In the genomic region with DNA sequence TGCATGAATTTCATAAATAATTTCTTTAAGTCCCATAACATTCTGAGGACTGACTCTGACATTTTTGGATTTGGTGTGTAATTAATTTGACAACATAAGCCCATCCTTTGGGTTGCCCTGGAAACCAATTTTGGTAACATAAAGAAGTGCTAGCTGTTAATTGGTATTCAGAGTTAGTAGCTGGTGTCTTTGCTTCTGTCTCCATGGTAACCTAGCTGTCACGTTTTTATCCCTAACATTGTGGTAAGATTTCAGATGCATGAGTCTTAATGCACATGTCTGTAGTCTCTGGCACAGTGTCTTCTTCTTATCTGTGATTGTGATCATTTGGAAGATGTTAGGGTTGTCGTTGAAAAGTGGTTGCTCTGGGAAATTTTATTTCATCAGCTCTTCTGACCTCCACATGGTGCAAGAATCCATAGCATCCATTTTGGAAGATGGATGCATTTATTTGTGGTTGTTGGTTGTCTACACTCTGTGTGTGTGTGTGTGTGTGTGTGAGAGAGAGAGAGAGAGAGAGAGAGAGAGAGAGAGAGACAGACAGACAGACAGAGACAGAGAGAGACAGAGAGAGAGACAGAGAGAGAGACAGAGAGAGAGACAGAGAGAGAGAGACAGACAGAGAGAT, we compare ENCODE assay signal across 14 mouse cellular contexts.
DNase-seq lines count a peak whose midpoint lies in the region; ATAC-seq and TF ChIP-seq lines count a peak whose summit lies in the region.
"Had no signal": no experiment of that assay in that cellular context is flagged by ENCODE, and none has a peak within 500 bp of the region (broad histone marks: within the 10 kb centered on the region; RNA-seq: fewer than 3 reads in every experiment).

No protein-coding gene starts in this region.

- no peak overlapping the region for H3K9ac ChIP-seq in hindbrain, embryonic 13.5 days
- no peak overlapping the region for H3K9ac ChIP-seq in midbrain, embryonic 14.5 days (replicated peaks; ENCODE audit: low read length)
- H3K9ac ChIP-seq: heart, embryonic 15.5 days; intestine, embryonic 15.5 days; limb, embryonic 15.5 days; lung, embryonic 15.5 days had no signal

- no peak for TF ChIP-seq CTCF in cerebellum, adult 2 months (IDR thresholded peaks at IDR 0.05; ENCODE audit: borderline replicate concordance, insufficient read depth, low read depth, low read length)

- intact Hi-C loops in heart, postnatal 10 days (cut with DNase I), result no loop called here

- no peaks in the 10 kb centered on the region for H3K27me3 ChIP-seq in hindbrain, embryonic 13.5 days
- no peaks in the 10 kb centered on the region for H3K27me3 ChIP-seq in midbrain, embryonic 14.5 days (ENCODE audit: control insufficient read depth, insufficient read depth, low read length)
- H3K27me3 ChIP-seq in cerebellum, adult 2 months (ENCODE audit: control insufficient read depth, insufficient read depth, low read length), result no peaks in the 10 kb centered on the region
- H3K27me3 ChIP-seq: heart, embryonic 15.5 days; intestine, embryonic 15.5 days; limb, embryonic 15.5 days; lung, embryonic 15.5 days had no signal

- 21% methylated on average over 2 of the region's 2 CpGs for WGBS in hindbrain, embryonic 13.5 days
- 5% methylated on average over 2 of the region's 2 CpGs for WGBS in midbrain, embryonic 14.5 days
- 16% methylated on average over 2 of the region's 2 CpGs for WGBS in cerebellum, adult 2 months

- peak overlapping the region; percentile 62; the same call in 1 of the 2 replicates for H3K27ac ChIP-seq in hindbrain, embryonic 13.5 days
- peak overlapping the region; percentile 39 for H3K27ac ChIP-seq in midbrain, embryonic 14.5 days (replicated peaks; ENCODE audit: low read depth, low read length)
- no peak overlapping the region for H3K27ac ChIP-seq in cerebellum, adult 2 months (ENCODE audit: insufficient read depth, low read length)
- H3K27ac ChIP-seq: heart, embryonic 15.5 days; intestine, embryonic 15.5 days; limb, embryonic 15.5 days; lung, embryonic 15.5 days had no signal

- H3K4me3 ChIP-seq in hindbrain, embryonic 13.5 days, result no peak overlapping the region
- H3K4me3 ChIP-seq in midbrain, embryonic 14.5 days (replicated peaks; ENCODE audit: low read depth, low read length), result no peak overlapping the region
- H3K4me3 ChIP-seq in cerebellum, adult 2 months (replicated peaks; ENCODE audit: insufficient read depth, low read depth, low read length), result no peak overlapping the region
- H3K4me3 ChIP-seq: heart, embryonic 15.5 days; intestine, embryonic 15.5 days; limb, embryonic 15.5 days; lung, embryonic 15.5 days had no signal

- no peak for TF ChIP-seq POLR2A in cerebellum, adult 2 months (IDR thresholded peaks at IDR 0.05; ENCODE audit: borderline replicate concordance, insufficient read depth, low read length)

- peak; percentile 31 for DNase-seq in embryo, embryonic 11 days
- DNase-seq in embryo, embryonic 9.5 days (ENCODE audit: extremely low spot score), result no peak
- DNase-seq in brain, adult 2 months (ENCODE audit: low read depth, low spot score), result peak; percentile 88
- DNase-seq in midbrain, embryonic 14.5 days, result peak; percentile 87
- no peak for DNase-seq in cerebellum, adult 2 months
- no peak for DNase-seq in spleen, postnatal 36 days (ENCODE audit: low spot score in 2 of 2)
- DNase-seq in heart, postnatal 10 days, result no peak
- DNase-seq: cerebellum, postnatal 25 days; gastrocnemius, postnatal 25 days had no signal

- H3K9me3 ChIP-seq in hindbrain, embryonic 13.5 days, result no peaks in the 10 kb centered on the region
- H3K9me3 ChIP-seq in midbrain, embryonic 14.5 days (ENCODE audit: control insufficient read depth, low read length), result no peaks in the 10 kb centered on the region
- H3K9me3 ChIP-seq: heart, embryonic 15.5 days; intestine, embryonic 15.5 days; limb, embryonic 15.5 days; lung, embryonic 15.5 days had no signal

- H3K36me3 ChIP-seq in hindbrain, embryonic 13.5 days, result no peaks in the 10 kb centered on the region
- no peaks in the 10 kb centered on the region for H3K36me3 ChIP-seq in midbrain, embryonic 14.5 days (ENCODE audit: control insufficient read depth, insufficient read depth, low read length)
- H3K36me3 ChIP-seq: heart, embryonic 15.5 days; intestine, embryonic 15.5 days; limb, embryonic 15.5 days; lung, embryonic 15.5 days had no signal

- ATAC-seq in hindbrain, embryonic 13.5 days (ENCODE audit: low FRiP score), result peak; percentile 79
- peak; percentile 87 for ATAC-seq in midbrain, embryonic 14.5 days (ENCODE audit: low FRiP score, low TSS enrichment)
- ATAC-seq: intestine, embryonic 15.5 days had no signal

- H3K4me1 ChIP-seq in hindbrain, embryonic 13.5 days (replicated peaks), result peaks cover 14% of the 10 kb centered on the region
- peaks cover 10% of the 10 kb centered on the region; the same call in 1 of the 2 replicates for H3K4me1 ChIP-seq in midbrain, embryonic 14.5 days (ENCODE audit: control insufficient read depth, insufficient read depth, low read length)
- H3K4me1 ChIP-seq in cerebellum, adult 2 months (ENCODE audit: control insufficient read depth, insufficient read depth, low read length), result no peaks in the 10 kb centered on the region
- H3K4me1 ChIP-seq: heart, embryonic 15.5 days; intestine, embryonic 15.5 days; limb, embryonic 15.5 days; lung, embryonic 15.5 days had no signal

- H3K4me2 ChIP-seq in hindbrain, embryonic 13.5 days, result no peak overlapping the region
- H3K4me2 ChIP-seq in midbrain, embryonic 14.5 days (ENCODE audit: low read length), result no peak overlapping the region
- H3K4me2 ChIP-seq: heart, embryonic 15.5 days; intestine, embryonic 15.5 days; limb, embryonic 15.5 days; lung, embryonic 15.5 days had no signal

Comparison
In these comparisons a context has a peak if more than half of its experiments do, and no peak if none do; other contexts are left out.
1. DNase-seq: peak in embryo, embryonic 11 days (single experiment), brain, adult 2 months (single experiment) and midbrain, embryonic 14.5 days (single experiment); none in embryo, embryonic 9.5 days (single experiment), cerebellum, adult 2 months (0 of 2), spleen, postnatal 36 days (0 of 2) and heart, postnatal 10 days (0 of 2).